Mouse (Mus musculus) kidney, embryonic 15.5 days (tissue): ENCODE results near the gene Ppp4r4. TPM values are rescaled to one million over a fixed set of nuclear protein-coding genes. Genes with fewer than 3 reads are reported as not detected.
A peak's percentile ranks its signal among the peaks of the same experiment; 100 is the strongest.

Source experiments
- ATAC-seq: fragments of 200-750 bp; cut with Nextera tagmentation; replicated peaks from 2 replicates; pipeline ENCODE4 v1.8.0; 2017; ENCODE audit warnings: moderate TSS enrichment; ENCODE audit not compliant: low FRiP score
- H3K27ac ChIP-seq: fragments of 300-500 bp; sonication (generic); 2 replicates; pipeline ENCODE4 v1.5.1; 2015; ENCODE audit warnings: mild to moderate bottlenecking, inconsistent platforms
- H3K27me3 ChIP-seq: fragments of 300-500 bp; sonication (generic); 2 replicates; pipeline ENCODE4 v1.6.1; 2015; ENCODE audit warnings: inconsistent platforms
- H3K36me3 ChIP-seq: fragments of 300-500 bp; sonication (generic); 2 replicates; pipeline ENCODE4 v1.6.1; 2015; ENCODE audit warnings: inconsistent platforms
- H3K4me1 ChIP-seq: fragments of 300-500 bp; sonication (generic); 2 replicates; pipeline ENCODE4 v1.6.1; 2015; ENCODE audit warnings: inconsistent platforms
- H3K4me2 ChIP-seq: fragments of 300-500 bp; sonication (generic); 2 replicates; pipeline ENCODE4 v1.6.1; 2015; ENCODE audit warnings: moderate library complexity, mild to moderate bottlenecking, inconsistent platforms
- H3K4me3 ChIP-seq: fragments of 300-500 bp; sonication (generic); replicated peaks from 2 replicates; pipeline ENCODE4 v1.5.1; 2015; ENCODE audit warnings: mild to moderate bottlenecking, inconsistent platforms
- H3K9ac ChIP-seq: fragments of 300-500 bp; sonication (generic); 2 replicates; pipeline ENCODE4 v1.6.1; 2015; ENCODE audit warnings: mild to moderate bottlenecking, inconsistent platforms
- H3K9me3 ChIP-seq: fragments of 300-500 bp; sonication (generic); replicated peaks from 2 replicates; pipeline ENCODE4 v1.6.1; 2016; ENCODE audit warnings: inconsistent platforms
- WGBS: fragments of 180-500 bp; shearing (Covaris S2); methylation state at CpG from one replicate; pipeline ENCODE4 v1.1.7; 2015; ENCODE audit warnings: mixed read lengths; 5-methylcytosine and 5-hydroxymethylcytosine counted together
- polyA plus RNA-seq: library from polyadenylated mRNA; unstranded; fragments of >200 nt; fragmentation: Nextera tagmentation; extraction: Ambion mirVana; gene quantifications from 2 replicates; pipeline ENCODE4 v1.2.1, GENCODE M21; 2015

Ppp4r4 gene
- polyA plus RNA-seq, 1 experiment from 2014 or later, result 1.7 TPM

- no peaks in the 10 kb centered on the region for H3K27me3 ChIP-seq
- H3K9ac ChIP-seq, result no peak overlapping the region
- H3K4me3 ChIP-seq, result no peak overlapping the region
- ATAC-seq, result no peak
- H3K27ac ChIP-seq, result no peak overlapping the region
- no peaks in the 10 kb centered on the region for H3K36me3 ChIP-seq
- H3K4me2 ChIP-seq, result no peak overlapping the region
- no peaks in the 10 kb centered on the region for H3K4me1 ChIP-seq
- 49% methylated on average over 8 of the region's 8 CpGs for WGBS
- no peaks in the 10 kb centered on the region for H3K9me3 ChIP-seq
Observed at GRCm38 (mm10) chr12:103583771-103584170, 51.7 kb downstream of the Ppp4r4 start.

- no peak overlapping the region for H3K9ac ChIP-seq
- 64% methylated on average over 2 of the region's 2 CpGs for WGBS
- no peak overlapping the region for H3K4me2 ChIP-seq
- no peaks in the 10 kb centered on the region for H3K27me3 ChIP-seq
- no peaks in the 10 kb centered on the region for H3K9me3 ChIP-seq
- no peaks in the 10 kb centered on the region for H3K36me3 ChIP-seq
- no peak overlapping the region for H3K27ac ChIP-seq
- no peaks in the 10 kb centered on the region for H3K4me1 ChIP-seq
- no peak overlapping the region for H3K4me3 ChIP-seq
- ATAC-seq, result no peak
Observed at GRCm38 (mm10) chr12:103598411-103598810, 66.3 kb downstream of the Ppp4r4 start.

- Histone ChIP-seq H3K9me3 (no peaks in the 10 kb centered on the region), H3K4me3 (no peak overlapping the region), H3K36me3 (no peaks in the 10 kb centered on the region), H3K27ac (no peak overlapping the region), H3K9ac (no peak overlapping the region), H3K27me3 (no peaks in the 10 kb centered on the region), H3K4me1 (no peaks in the 10 kb centered on the region), H3K4me2 (no peak overlapping the region)
- WGBS, result 48% methylated on average over 3 of the region's 3 CpGs
- no peak for ATAC-seq
Observed at GRCm38 (mm10) chr12:103600364-103600763, 68.3 kb downstream of the Ppp4r4 start.

DNA sequence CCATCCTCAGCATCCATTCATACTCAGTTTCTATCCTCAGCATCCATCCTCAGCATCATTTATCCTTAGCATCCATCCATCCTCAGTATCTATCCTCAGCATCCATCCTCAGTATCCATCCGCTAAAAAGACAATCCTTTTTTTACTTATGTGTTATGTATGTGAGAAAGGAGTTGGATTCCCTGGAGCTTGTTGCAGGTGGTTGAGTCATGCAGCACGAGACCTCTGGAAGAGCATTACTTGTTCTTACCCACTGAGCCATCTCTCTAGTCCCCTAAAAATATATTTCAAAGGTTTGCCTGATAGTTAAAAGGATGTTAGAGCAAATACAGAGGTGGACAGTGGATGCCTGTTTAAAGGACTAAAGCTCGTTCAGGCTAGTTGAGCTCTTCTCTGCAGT, 69.8 kb downstream of the Ppp4r4 start:
- Histone ChIP-seq H3K4me2 (no peak overlapping the region), H3K4me1 (no peaks in the 10 kb centered on the region), H3K9ac (no peak overlapping the region), H3K27me3 (no peaks in the 10 kb centered on the region), H3K27ac (no peak overlapping the region), H3K9me3 (no peaks in the 10 kb centered on the region), H3K36me3 (no peaks in the 10 kb centered on the region), H3K4me3 (no peak overlapping the region)
- no peak for ATAC-seq
- 81% methylated on average over 3 of the region's 3 CpGs for WGBS

DNA sequence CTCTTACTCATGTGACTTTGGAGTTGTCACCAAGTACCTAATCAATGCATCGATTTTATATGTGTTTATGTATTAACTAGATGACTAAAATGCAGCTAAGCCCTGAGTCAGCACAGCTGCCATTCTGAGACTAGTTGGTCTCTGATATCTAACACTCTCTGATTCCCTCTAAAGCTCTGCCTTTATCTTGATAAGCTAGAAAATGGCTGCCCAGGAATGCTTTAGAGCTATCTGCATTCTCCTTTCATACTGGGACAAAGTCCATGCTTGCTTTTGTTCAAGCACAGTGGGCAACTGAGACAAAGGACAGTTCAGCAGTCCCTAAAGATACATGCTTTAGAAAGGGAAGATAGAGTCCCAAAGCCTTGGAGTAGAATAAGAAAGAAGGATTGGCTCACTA, 83.1 kb downstream of the Ppp4r4 start:
- 89% methylated on average over 1 of the region's 1 CpGs for WGBS
- H3K36me3 ChIP-seq, result no peaks in the 10 kb centered on the region
- ATAC-seq, result no peak

DNA sequence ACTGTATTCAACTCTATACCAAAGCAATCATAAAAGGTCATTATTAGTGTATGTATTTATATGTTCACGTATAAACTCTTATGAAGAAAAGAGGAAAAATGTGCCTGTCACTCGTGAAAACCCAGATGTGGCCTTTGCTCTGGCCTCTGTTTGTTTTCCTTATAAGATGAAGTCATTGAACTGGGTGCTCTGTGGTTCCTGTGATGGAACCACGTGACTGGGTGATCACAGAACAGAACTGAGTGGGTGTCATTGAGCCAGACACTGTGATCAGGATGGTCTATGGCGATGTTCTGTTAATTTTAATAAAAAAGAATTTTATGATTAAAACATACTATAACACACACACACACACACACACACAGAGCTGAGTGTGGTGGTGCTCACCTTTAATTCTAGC, 83.7 kb downstream of the Ppp4r4 start:
- WGBS, result 84% methylated on average over 4 of the region's 4 CpGs
- H3K9ac ChIP-seq, result no peak overlapping the region
- no peak overlapping the region for H3K27ac ChIP-seq
- no peak overlapping the region for H3K4me2 ChIP-seq
- ATAC-seq, result no peak
- no peaks in the 10 kb centered on the region for H3K36me3 ChIP-seq
- H3K27me3 ChIP-seq, result no peaks in the 10 kb centered on the region
- no peaks in the 10 kb centered on the region for H3K4me1 ChIP-seq
- no peak overlapping the region for H3K4me3 ChIP-seq
- H3K9me3 ChIP-seq, result no peaks in the 10 kb centered on the region

More for the DNA sequence above, 83.1 kb downstream of the Ppp4r4 start:
- no peaks in the 10 kb centered on the region for H3K9me3 ChIP-seq
- no peak overlapping the region for H3K27ac ChIP-seq
- no peak overlapping the region for H3K4me3 ChIP-seq
- no peaks in the 10 kb centered on the region for H3K4me1 ChIP-seq
- H3K27me3 ChIP-seq, result no peaks in the 10 kb centered on the region
- no peak overlapping the region for H3K9ac ChIP-seq
- no peak overlapping the region for H3K4me2 ChIP-seq

DNA sequence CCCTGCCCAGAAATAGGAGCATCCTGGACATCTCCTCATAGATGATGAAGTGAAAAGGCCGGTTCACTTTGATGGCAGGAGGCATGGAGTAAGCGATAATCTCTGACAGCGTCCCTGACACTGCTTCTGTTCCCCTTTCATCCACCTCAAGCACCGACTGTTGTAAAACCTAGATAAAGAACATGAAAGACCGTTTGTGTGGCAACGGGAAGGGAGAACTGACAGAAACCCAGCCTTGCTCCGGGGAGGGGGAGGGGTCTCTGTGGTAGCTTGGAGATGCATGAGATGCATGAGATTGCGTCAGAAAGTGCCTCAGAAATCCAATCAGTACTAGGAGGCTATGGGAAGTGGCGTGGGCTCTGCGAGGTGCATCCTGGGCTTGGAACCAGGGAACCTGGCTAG, 84.8 kb downstream of the Ppp4r4 start:
- H3K9me3 ChIP-seq, result no peaks in the 10 kb centered on the region
- H3K4me1 ChIP-seq, result no peaks in the 10 kb centered on the region
- no peak overlapping the region for H3K9ac ChIP-seq
- H3K36me3 ChIP-seq, result no peaks in the 10 kb centered on the region
- no peak overlapping the region for H3K4me3 ChIP-seq
- WGBS, result 83% methylated on average over 10 of the region's 10 CpGs
- no peaks in the 10 kb centered on the region for H3K27me3 ChIP-seq
- H3K4me2 ChIP-seq, result no peak overlapping the region
- no peak overlapping the region for H3K27ac ChIP-seq
- no peak for ATAC-seq

GRCm38 (mm10) chr12:103631203-103631612, 99.1 kb downstream of the Ppp4r4 start, which contains the start of gene Serpina10:
Serpina10 (minus strand) TSS chr12:103631444.
- Histone ChIP-seq H3K27me3 (no peaks in the 10 kb centered on the region), H3K27ac (no peak within 1 kb of the TSS), H3K4me3 (no peak within 1 kb of the TSS), H3K4me2 (no peak within 1 kb of the TSS), H3K9ac (no peak within 1 kb of the TSS), H3K36me3 (no peaks in the 10 kb centered on the region), H3K4me1 (no peaks in the 10 kb centered on the region), H3K9me3 (no peaks in the 10 kb centered on the region)
- 70% methylated on average over 3 of the region's 3 CpGs for WGBS
- ATAC-seq, result no peak

- Histone ChIP-seq H3K4me2 (no peak overlapping the region), H3K36me3 (no peaks in the 10 kb centered on the region), H3K4me3 (no peak overlapping the region), H3K9ac (no peak overlapping the region), H3K27ac (no peak overlapping the region), H3K4me1 (no peaks in the 10 kb centered on the region), H3K9me3 (no peaks in the 10 kb centered on the region), H3K27me3 (no peaks in the 10 kb centered on the region)
- 87% methylated on average over 2 of the region's 2 CpGs for WGBS
- no peak for ATAC-seq
Observed at GRCm38 (mm10) chr12:103634430-103634829, 102.3 kb downstream of the Ppp4r4 start.

DNA sequence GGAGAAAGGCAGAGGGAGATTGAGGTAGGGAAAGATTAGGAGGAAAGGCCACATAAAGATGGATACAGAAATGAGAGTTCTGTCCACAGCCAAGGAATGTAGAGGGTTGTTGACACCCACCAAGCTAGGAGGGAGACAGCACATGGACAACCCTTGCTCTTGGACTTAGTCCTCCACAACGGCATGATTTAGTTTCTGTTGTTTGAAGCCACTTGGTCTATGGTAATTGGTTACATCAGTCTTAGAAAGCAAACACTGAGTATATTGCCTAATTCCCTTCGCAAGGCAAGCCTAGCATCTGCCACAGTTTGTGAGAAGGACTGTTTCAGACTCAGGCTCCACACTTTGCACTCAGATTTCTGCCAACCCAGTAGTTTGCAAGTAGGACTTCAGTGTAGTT, 103.8 kb downstream of the Ppp4r4 start:
- Histone ChIP-seq H3K9me3 (no peaks in the 10 kb centered on the region), H3K4me2 (no peak overlapping the region), H3K27ac (no peak overlapping the region), H3K4me1 (no peaks in the 10 kb centered on the region), H3K36me3 (no peaks in the 10 kb centered on the region), H3K9ac (no peak overlapping the region), H3K27me3 (no peaks in the 10 kb centered on the region), H3K4me3 (no peak overlapping the region)
- WGBS, result 80% methylated on average over 2 of the region's 2 CpGs
- no peak for ATAC-seq

DNA sequence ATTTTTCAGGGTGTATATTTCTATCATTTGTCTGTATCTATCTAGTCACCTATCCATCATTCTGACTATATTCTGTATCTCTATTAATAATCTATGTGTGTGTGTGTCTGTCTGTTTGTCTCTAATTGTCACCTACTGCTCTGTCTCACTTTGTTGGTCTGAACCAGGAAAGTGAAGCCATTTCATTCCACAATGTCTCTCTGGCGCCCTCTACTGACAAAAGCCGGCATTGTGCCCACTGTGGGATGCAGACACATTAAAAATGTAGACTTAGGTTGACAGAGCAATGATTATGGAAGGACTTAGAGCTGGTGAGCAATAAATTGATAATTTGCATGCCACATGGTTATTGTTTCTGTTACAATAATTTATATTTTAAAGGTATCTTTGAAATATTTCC, 111.3 kb downstream of the Ppp4r4 start:
- Histone ChIP-seq H3K36me3 (no peaks in the 10 kb centered on the region), H3K4me3 (no peak overlapping the region), H3K9ac (no peak overlapping the region), H3K4me2 (no peak overlapping the region), H3K9me3 (no peaks in the 10 kb centered on the region), H3K27me3 (no peaks in the 10 kb centered on the region), H3K27ac (no peak overlapping the region), H3K4me1 (no peaks in the 10 kb centered on the region)
- 0 out of 2 replicates have a peak, but pooled peaks have one; percentile 49 for ATAC-seq
- 0% methylated on average over 2 of the region's 2 CpGs for WGBS

GRCm38 (mm10) chr12:103643818-103644217, 111.7 kb downstream of the Ppp4r4 start:
- Histone ChIP-seq H3K4me2 (no peak overlapping the region), H3K9me3 (no peaks in the 10 kb centered on the region), H3K4me1 (no peaks in the 10 kb centered on the region), H3K36me3 (no peaks in the 10 kb centered on the region), H3K9ac (no peak overlapping the region), H3K4me3 (no peak overlapping the region), H3K27ac (no peak overlapping the region), H3K27me3 (no peaks in the 10 kb centered on the region)
- no peak for ATAC-seq
- WGBS, result 76% methylated on average over 3 of the region's 3 CpGs

- no peaks in the 10 kb centered on the region for H3K4me1 ChIP-seq
- H3K36me3 ChIP-seq, result no peaks in the 10 kb centered on the region
- H3K9me3 ChIP-seq, result no peaks in the 10 kb centered on the region
- H3K27me3 ChIP-seq, result no peaks in the 10 kb centered on the region
- H3K9ac ChIP-seq, result no peak overlapping the region
- no peak for ATAC-seq
- no peak overlapping the region for H3K27ac ChIP-seq
- WGBS, result 45% methylated on average over 5 of the region's 5 CpGs
- no peak overlapping the region for H3K4me3 ChIP-seq
- no peak overlapping the region for H3K4me2 ChIP-seq
Observed at GRCm38 (mm10) chr12:103644601-103645000, 112.5 kb downstream of the Ppp4r4 start.
